Mouse (Mus musculus) spleen, postnatal 0 days (tissue): ENCODE data around the gene Slc8b1. TPM values are rescaled to one million over a fixed set of nuclear protein-coding genes. Genes with fewer than 3 reads are reported as not detected.

Source experiments
- polyA plus RNA-seq: library from polyadenylated mRNA; unstranded; fragments of >200 nt; fragmentation: Nextera tagmentation; extraction: Ambion mirVana; gene quantifications from 2 replicates; pipeline ENCODE4 v1.2.1, GENCODE M21; 2015

The Slc8b1 gene
- polyA plus RNA-seq = 7.7 and 10.8 TPM in 2 replicates

DNA sequence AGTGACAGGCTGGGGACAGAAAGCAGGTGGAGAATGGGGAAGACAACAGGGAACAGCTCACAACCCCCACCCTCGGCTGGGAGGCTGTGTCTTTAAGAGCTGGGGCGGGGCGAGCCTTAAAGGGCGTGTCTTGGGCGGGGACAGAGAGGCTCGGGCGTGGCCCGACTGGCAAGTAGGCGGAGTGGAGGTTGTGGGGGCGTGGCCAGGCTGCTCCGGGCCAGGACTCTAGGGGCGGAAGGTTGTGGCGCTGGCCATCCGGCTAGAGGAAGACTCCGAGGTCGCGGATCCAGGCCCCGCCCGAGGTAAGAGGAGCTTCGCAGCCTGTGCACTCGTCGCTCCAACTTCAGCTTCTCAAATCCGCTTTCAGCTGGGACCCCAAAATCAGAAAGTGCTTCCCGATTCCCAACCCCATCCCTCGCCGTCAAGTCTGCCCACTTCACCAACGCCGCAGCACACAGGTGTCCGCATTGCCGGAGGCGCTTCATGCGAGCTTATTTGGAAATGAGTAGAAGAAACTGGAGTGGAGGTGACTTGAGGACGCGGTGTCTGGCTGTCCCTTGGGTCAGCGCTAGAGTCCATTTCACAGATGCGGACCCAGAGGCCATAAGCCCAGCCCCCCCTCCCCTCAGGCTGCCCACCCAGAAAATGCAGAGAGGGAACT, at the start of gene Slc8b1:
TSS of gene Slc8b1 (plus strand) at position 187 of the 661 bp plus-strand sequence.

DNA sequence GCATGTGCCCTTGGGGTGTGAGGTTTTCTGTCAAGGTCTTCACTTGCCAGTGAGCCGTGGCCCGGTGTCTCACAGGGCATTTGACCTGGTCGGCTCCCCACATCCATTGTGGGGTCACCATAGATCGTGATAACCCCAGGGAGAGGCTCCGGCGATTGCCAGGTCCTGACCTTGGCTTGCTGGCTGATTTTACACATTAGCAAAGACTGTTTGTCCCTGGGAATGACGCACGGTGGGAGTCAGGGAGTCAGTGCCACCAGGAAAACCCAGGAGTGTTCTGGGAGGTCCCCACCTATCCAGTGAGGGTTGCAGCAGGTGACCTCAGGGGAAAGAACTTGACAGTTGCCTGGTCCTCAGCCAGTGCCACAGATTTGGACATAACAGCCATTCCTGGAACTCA, 38.2 kb upstream of the Slc8b1 start, which contains the start of gene Sdsl:
TSS of gene Sdsl (minus strand) at position 41 of the 400 bp plus-strand sequence.

DNA sequence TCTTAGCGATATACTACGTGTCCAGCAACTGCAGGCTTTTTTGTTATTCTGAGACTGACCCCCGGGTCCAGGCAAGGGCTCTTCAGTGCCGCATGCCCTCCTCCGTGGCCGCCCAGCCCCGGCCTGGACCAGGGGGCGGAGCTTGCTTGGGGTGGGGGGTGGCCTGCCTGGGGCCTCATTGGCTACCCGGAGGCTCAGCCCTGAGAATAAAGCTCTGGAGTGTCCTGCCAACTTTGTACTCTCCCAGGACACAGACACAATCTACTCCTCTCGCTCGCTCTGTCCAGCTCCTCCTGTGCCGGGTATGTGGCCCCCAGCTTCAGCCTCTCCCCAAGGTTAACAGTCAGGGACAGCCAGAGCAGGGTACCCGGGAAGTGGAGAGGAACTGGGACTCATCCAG, 34.7 kb upstream of the Slc8b1 start, which contains the start of gene Sds:
TSS of gene Sds (plus strand) at position 231 of the 400 bp plus-strand sequence.

DNA sequence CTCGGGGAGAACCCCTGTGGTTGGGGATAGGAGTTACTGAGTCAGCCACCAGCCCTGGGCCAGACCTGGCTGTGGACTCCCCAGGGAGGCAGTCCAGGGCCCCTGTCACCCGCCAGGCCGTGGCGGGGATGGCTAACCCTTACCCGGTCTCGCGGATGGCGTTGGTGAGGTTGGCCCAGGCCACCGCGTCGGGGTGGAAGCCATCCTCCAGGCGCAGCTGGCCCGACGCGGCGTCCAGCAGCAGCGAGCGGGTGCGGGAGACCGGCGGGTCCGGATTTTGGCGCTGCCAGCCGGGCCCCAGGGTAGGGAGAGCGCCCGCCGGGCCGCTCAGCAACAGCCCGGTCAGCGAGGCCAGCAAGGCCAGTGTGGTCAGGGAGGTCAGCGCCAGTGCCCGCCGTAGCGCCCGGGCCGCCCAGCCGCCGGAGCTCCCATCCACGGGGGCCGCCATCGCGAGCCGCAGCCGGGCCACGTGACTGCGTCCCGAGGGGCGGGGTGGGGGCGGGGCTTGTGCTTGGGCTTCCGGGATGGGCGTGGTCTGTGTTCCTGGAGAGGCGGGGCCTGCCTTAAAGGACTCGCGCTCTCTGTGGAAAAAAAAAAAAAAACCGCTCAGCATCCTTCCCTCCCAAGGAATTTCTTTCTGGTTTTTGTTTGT, 7.7 kb upstream of the Slc8b1 start, which contains the start of gene Plbd2:
TSS of gene Plbd2 (minus strand) at position 482 of the 652 bp plus-strand sequence.

Other genes with a start within 250 kb of the Slc8b1 start
- gene Lhx5, start 79.5 kb upstream of the Slc8b1 start, polyA plus RNA-seq = not detected in 2 replicates
- gene Sdsl, start 38.4 kb upstream of the Slc8b1 start, polyA plus RNA-seq = 17.5 and 19.9 TPM in 2 replicates
- not detected in 2 replicates for gene Sds, start 34.6 kb upstream of the Slc8b1 start, polyA plus RNA-seq
- 28.0 and 31.2 TPM in 2 replicates for gene Plbd2, start 7.5 kb upstream of the Slc8b1 start, polyA plus RNA-seq
- gene Tpcn1, start 77.5 kb downstream of the Slc8b1 start, polyA plus RNA-seq = 31.7 and 32.0 TPM in 2 replicates
- 1.6 and 2.4 TPM in 2 replicates for gene Iqcd, start 77.8 kb downstream of the Slc8b1 start, polyA plus RNA-seq
- gene Rita1, start 101.4 kb downstream of the Slc8b1 start, polyA plus RNA-seq = 5.8 and 6.9 TPM in 2 replicates
- 19.8 and 21.7 TPM in 2 replicates for gene Ddx54, start 101.6 kb downstream of the Slc8b1 start, polyA plus RNA-seq
- not detected in 2 replicates for gene Cfap73, start 123.1 kb downstream of the Slc8b1 start, polyA plus RNA-seq
- gene Rasal1, start 137.6 kb downstream of the Slc8b1 start, polyA plus RNA-seq = 0.11 and 0.61 TPM in 2 replicates
- gene Dtx1, start 200.8 kb downstream of the Slc8b1 start, polyA plus RNA-seq = 0.40 and 0.51 TPM in 2 replicates
- gene Oas2, start 238.7 kb downstream of the Slc8b1 start, polyA plus RNA-seq = 1.9 and 3.9 TPM in 2 replicates